8 mouse cellular contexts compared by ENCODE assay signal in the genomic region with DNA sequence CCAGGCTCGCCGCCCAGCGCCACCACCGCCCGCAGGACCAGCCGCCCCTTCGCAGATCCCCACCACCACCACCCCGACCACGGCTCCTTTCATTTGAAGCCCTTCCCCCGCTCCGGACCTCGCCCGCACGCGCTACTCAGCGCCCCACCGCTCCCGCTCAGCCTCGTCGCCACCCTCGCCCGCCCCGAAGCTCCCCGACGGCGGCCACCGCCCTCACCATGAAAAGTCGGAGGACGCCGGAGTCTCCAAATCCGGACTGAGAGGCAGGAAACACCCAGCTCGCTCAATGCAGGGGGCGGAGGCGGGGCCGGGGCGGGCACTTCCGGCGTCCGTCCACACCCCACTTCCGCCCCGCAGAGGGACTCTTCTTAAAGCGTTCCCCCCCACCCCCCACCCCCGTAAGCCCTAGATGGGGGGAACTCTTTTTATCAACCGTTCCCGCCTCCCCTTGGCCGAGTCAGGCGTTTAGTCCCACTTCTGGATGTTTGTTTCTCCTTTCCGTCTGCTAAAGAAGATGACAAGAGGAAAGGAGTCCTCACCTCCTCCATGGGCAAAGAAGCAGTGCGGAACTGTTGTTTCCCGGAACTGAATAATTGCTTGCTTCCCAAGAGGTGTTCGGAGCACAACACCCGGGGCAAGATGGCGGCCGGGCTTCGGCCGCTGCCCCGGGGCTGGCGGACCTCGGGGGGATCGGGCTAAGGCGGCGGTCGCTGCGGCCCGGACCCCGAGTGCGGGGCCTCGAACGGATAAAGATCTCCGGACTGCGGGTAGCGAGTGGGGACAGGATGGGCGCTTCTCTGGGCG. TPM values are rescaled to one million over a fixed set of nuclear protein-coding genes. Genes with fewer than 3 reads are reported as not detected.
DNase-seq lines count a peak whose midpoint lies in the region; ATAC-seq and TF ChIP-seq lines count a peak whose summit lies in the region.

TSS of gene Kctd10 (minus strand) at position 300 of the 804 bp plus-strand sequence.
TSS of gene Ube3b (plus strand) at position 399 of the 804 bp plus-strand sequence.

- under 1% methylated on average over 64 of the region's 74 CpGs for WGBS in kidney, embryonic 14.5 days

- no peaks in the 10 kb centered on the region for H3K27me3 ChIP-seq in kidney, embryonic 14.5 days (ENCODE audit: control insufficient read depth, insufficient read depth, low read length)

- H3K9ac ChIP-seq in kidney, embryonic 14.5 days (ENCODE audit: low read depth, low read length): peak within 1 kb of the TSS; percentile 96

- peak; percentile 94; the same call in 1 of the 2 replicates for TF ChIP-seq POLR2A in bone marrow macrophage, adult 2 months (IDR thresholded peaks at IDR 0.05; ENCODE audit: borderline replicate concordance, low read depth, low read length)
- TF ChIP-seq POLR2A in embryonic fibroblast, embryonic 13.5 days (IDR thresholded peaks at IDR 0.05; ENCODE audit: low read depth, low read length): peak; percentile 91

- peak within 1 kb of the TSS; percentile 96 for H3K4me3 ChIP-seq in bone marrow macrophage, adult 2 months (ENCODE audit: insufficient read depth, low read length)
- H3K4me3 ChIP-seq in embryonic fibroblast, embryonic 13.5 days (ENCODE audit: insufficient read depth, low read length): peak within 1 kb of the TSS; percentile 99
- peak within 1 kb of the TSS; percentile 95 for H3K4me3 ChIP-seq in kidney, embryonic 14.5 days (ENCODE audit: low read length)

- H3K4me2 ChIP-seq in kidney, embryonic 14.5 days (replicated peaks; ENCODE audit: low read depth, low read length): peak within 1 kb of the TSS; percentile 80

- no peaks in the 10 kb centered on the region for H3K9me3 ChIP-seq in kidney, embryonic 14.5 days (ENCODE audit: control insufficient read depth, low read length)

- ATAC-seq in kidney, embryonic 14.5 days (ENCODE audit: low FRiP score, low TSS enrichment): peak; percentile 94
- peak; percentile 70 for ATAC-seq in monocyte, adult 5-6 weeks (replicated peaks; ENCODE audit: insufficient number of reproducible peaks, low FRiP score, low TSS enrichment, poor library complexity, severe bottlenecking)

- H3K27ac ChIP-seq in bone marrow macrophage, adult 2 months (ENCODE audit: insufficient read depth, low read depth, low read length): peak within 1 kb of the TSS; percentile 86
- peak within 1 kb of the TSS; percentile 87 for H3K27ac ChIP-seq in embryonic fibroblast, embryonic 13.5 days (ENCODE audit: insufficient read depth, low read length)
- H3K27ac ChIP-seq in kidney, embryonic 14.5 days (ENCODE audit: low read depth, low read length): peak within 1 kb of the TSS; percentile 72

- H3K4me1 ChIP-seq in bone marrow macrophage, adult 2 months (ENCODE audit: control insufficient read depth, insufficient read depth, low read length): peaks cover 22% of the 10 kb centered on the region
- H3K4me1 ChIP-seq in embryonic fibroblast, embryonic 13.5 days (ENCODE audit: control insufficient read depth, insufficient read depth, low read length): peaks cover 9% of the 10 kb centered on the region; the same call in 1 of the 2 replicates
- H3K4me1 ChIP-seq in kidney, embryonic 14.5 days (ENCODE audit: control insufficient read depth, insufficient read depth, low read length): peaks cover 29% of the 10 kb centered on the region

- DNase-seq in A20 (ENCODE audit: low read depth, low spot score): peak; percentile 98
- peak; percentile 84 to 90 for DNase-seq in heart, adult 9 months (ENCODE audit: low spot score in 2 of 2)
- DNase-seq in liver: peak; percentile 96
- DNase-seq in spleen, postnatal 4 days (ENCODE audit: low spot score in 2 of 2): peak; percentile 86 to 92

- H3K36me3 ChIP-seq in kidney, embryonic 14.5 days (ENCODE audit: control insufficient read depth, insufficient read depth, low read length): peaks cover 11% of the 10 kb centered on the region

- no peak for TF ChIP-seq CTCF in bone marrow macrophage, adult 2 months (IDR thresholded peaks at IDR 0.05; ENCODE audit: low read depth, low read length)
- no peak for TF ChIP-seq CTCF in embryonic fibroblast, embryonic 13.5 days (IDR thresholded peaks at IDR 0.05; ENCODE audit: borderline replicate concordance, insufficient read depth, low read length)

RNA-seq across cellular contexts. Expression of gene Kctd10, which starts in this region (rescaled TPM):
- 35.0 and 41.1 TPM in 2 replicates for polyA plus RNA-seq in bone marrow macrophage, adult 2 months (2012; ENCODE audit: insufficient read depth, insufficient read length, missing spikeins)
- 165 and 206 TPM in 2 replicates for polyA plus RNA-seq in embryonic fibroblast, embryonic 13.5 days (2011; ENCODE audit: insufficient read length, low read depth, missing spikeins)
- polyA plus RNA-seq in kidney, embryonic 14.5 days (2014; fragmentation: Nextera tagmentation; extraction: Ambion mirVana): 50.7 and 86.2 TPM in 2 replicates
- total RNA-seq in monocyte, adult 5-6 weeks (2017): 86.5 to 90.0 TPM (median 87.5 TPM) in 3 replicates

RNA-seq across cellular contexts. Expression of gene Ube3b, which starts in this region (rescaled TPM):
- polyA plus RNA-seq in bone marrow macrophage, adult 2 months (2012; ENCODE audit: insufficient read depth, insufficient read length, missing spikeins): 46.3 and 52.0 TPM in 2 replicates
- 45.5 and 45.7 TPM in 2 replicates for polyA plus RNA-seq in embryonic fibroblast, embryonic 13.5 days (2011; ENCODE audit: insufficient read length, low read depth, missing spikeins)
- 30.5 and 55.2 TPM in 2 replicates for polyA plus RNA-seq in kidney, embryonic 14.5 days (2014; fragmentation: Nextera tagmentation; extraction: Ambion mirVana)
- total RNA-seq in monocyte, adult 5-6 weeks (2017): 22.0 to 38.0 TPM (median 27.7 TPM) in 3 replicates

Comparison
In these comparisons a context has a peak if more than half of its experiments do, and no peak if none do; other contexts are left out.
1. Peak in every context shown above with its lines: DNase-seq, ATAC-seq, H3K4me3 ChIP-seq and H3K27ac ChIP-seq.